Mouse (Mus musculus) cerebellum, adult 8-10 months (tissue): Measurements from ENCODE around the gene AU022252.

Source experiments
- DNase-seq: peaks from one replicate; pipeline ENCODE4 v3.0.0; 2022

AU022252 gene

DNA sequence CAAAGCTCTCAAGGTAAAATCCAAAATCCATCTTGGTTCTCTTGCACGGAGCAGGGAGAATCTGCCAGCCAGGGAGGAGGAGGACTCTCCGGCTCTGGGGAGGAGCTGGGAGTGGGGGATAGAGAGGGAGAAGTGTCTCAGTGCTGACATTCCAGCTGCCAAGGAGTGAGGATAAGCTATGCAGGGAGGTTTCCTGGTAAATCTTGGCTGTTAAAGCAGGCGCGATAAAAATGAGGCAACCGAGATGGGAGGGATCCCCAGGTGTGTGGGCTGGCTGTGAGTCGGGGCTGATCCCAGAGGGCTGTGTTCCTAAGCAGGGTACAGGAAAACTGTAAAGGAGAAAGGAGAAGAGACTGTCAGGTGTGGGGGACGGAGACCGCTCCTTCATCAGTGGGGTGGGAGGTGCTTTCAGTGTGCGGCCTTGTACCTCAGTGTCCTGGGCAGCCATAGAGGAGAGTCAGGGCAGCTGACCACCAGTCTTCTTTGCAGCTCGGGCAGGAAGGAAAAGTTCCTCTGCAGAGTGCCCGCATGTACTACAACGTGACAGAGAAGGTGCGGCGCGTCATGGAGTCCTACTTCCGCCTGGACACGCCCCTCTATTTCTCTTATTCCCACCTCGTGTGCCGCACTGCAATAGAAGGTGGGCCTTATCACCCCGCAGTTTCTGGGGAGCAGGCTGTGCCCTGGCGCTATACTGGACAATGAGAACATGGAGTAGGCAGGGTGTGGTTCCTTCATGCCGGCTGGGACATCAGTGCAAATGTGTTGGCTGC, 12.1 kb upstream of the AU022252 start:
- no peak for DNase-seq

DNA sequence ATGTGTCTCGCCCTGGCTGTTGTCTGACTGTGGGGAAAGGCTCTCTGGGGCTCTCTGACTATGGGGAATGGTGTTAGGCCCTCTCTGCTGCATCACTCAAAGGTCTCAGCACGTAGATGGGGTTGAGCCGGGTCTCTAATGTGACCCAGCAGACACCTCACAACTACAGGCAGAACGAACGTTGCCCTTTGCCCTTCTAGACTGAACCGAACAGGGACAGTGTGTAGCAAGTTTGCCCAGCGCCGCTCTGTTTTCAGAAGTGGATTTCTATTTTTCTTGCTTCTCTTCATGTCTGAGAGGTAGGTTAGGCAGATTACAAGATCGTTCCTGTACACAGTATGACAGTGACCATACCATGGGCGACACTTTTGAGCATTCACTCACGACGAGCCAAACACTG, 10.1 kb upstream of the AU022252 start:
- no peak for DNase-seq

DNA sequence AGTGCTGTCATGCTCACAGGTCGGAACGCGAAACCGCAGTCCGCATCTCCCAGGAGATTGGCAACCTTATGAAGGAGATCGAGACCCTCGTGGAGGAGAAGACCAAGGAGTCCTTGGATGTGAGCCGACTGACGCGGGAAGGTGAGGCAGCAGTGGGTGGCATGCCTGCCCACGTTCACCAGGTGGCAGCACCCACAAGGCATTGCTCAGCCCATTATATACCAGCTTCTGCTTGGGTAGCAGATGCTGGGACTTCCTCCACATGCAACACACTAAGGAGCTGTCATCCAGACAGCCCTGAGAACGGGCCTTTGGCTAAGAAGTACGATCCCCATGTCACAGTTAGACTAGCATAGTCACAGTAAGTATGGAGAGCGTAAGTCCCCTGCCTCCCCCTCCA, 9.2 kb upstream of the AU022252 start:
- no peak for DNase-seq

DNA sequence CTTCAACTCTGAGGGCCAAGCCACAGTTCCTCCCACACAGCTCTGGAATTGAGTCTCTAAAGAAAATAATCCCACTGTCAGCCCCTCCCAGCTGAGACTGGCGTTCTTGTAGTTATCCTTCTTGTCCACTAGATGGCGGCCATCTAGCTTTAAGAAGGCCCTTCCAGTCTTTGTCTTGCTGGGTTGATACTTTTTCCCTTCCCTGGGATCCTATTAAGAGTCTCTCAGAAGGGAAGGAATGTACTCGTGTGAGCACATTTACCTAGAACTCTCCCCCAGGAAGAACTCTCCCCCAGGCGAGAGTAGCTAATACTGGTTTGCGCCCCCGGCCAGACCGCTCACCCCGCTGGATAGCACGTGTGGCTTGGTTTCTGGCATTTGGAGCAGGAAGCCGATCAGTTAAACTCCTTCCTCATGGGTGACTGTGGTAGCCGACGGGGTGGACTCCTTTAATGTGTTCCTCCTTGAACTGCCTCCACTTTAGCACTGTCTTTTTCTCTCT, 6.7 kb upstream of the AU022252 start:
- DNase-seq, result peak; percentile 35

DNA sequence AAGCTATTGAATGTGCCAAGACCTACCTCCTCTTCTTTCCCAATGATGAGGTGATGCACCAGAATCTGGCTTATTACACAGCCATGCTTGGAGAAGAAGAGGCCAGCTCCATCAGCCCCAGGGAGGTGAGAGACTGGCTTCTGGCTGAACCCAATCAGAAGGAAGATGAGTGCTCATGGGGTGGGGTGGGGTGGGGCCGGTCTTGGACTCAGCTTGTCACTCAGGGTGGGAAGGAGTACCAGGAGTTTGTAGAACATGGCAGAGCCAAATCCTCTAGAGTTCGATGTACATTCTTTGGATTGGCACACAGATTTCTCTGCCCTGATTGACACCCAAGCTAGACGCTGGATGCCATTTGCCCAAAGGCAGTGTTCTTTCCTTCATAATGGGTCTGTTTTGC, 6.1 kb upstream of the AU022252 start:
- DNase-seq, result no peak

DNA sequence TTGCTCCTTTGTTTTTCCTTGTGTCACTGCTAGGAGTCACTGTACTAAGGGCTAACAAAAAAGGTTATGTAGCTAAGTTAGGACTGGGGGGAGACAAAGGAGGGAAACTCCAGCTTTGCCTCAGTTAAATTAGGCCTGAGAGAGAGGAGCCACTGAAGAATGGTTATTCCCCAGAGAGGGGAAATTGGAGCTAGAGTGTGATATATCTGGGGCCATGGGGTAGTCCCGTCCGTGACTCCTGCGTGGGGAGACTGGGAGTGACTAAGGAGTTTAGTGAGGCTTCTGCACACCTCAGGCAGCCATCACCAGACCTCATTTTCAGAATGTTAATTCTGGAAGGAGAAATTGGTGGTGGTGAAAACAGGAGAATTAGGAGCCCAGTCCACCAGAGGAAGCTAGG, 1.8 kb upstream of the AU022252 start:
- no peak for DNase-seq

DNA sequence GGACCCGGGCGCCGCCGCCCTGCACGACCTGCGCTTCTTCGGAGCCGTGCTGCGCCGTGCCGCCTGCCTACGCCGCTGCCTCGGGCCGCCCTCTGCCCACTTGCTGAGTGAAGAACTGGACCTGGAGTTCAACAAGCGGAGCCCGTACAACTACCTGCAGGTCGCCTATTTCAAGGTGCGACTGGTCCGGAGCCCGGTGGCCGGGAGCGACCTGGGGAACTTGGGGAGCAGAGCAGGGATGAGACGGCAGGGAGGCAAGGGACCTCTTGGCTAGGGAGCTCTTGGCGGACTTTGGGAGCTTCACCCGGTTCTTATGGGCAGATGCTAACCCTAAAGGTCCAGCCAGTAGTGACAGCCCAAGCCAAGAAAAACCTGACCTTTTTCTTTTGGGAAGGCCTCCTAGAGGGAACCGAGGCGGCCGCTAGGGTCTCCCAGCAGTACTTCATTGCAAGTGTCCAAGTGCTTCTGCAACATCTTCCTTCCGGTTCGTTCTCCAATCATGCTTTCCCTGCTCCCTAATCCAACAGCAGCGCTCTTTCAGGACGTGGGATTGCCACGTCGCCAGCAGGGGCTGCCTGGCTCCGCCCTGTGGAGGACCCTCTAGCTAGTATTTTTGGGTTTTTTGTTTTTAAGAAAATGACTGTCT, 867 bp upstream of the AU022252 start:
- DNase-seq, result no peak

DNA sequence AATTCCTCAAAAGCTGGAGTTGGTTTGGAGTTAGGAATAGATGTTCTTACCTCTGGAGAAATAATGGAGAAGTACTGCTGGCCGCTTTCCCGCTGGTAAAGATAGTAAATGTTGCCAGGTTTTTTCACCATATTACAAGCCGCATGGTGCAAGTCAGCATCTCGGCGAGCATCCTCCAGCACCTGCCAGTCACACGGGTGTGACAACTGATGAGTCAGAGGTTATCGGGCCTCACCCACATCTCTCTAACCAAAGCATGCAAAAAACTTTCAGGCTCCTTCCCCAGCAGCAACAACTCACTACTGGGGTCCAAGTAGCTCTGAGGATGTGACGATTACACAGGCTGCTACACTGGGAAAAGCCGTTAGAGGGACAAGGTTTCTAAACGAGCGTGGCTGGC, 5.8 kb downstream of the AU022252 start:
- DNase-seq, result no peak

DNA sequence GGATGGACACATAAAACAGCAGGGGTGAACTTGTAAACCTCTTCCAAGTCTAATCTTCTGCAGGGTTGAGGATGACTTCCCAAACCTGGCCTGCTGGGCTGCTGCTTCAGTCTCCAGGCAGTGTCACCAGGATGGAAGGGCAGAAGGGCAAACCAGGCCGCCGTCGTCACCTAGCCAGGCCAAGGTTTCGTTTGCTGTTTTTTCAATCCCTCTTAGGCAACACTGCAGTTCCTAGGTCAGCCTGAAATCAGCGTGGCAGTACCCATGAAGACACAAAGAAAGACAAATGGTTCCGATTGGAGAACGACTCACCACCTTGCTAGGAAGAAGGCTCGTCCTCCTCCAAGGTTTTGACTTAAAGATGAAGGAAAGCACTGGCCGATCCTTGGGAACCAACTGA, 6.8 kb downstream of the AU022252 start:
- no peak for DNase-seq

DNA sequence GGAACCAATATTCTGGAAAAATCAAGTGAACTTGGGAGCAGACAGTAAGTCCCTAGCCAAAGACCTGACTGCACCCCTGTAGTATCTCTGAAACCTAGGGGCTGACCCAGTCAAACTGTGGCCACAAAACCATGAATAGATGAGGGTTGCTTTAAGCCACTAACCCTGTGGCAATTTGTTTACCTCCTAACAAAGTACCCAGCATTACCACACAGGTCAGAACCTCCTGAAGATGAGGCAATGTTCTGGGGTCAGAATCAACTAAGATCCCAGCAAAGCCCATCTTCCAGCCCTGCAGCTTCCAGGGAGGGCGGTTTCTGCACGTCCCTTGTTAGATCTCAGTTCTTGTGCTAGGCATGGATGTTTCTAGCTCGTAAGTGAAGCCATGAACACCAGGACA, 8.0 kb downstream of the AU022252 start:
- no peak for DNase-seq

DNA sequence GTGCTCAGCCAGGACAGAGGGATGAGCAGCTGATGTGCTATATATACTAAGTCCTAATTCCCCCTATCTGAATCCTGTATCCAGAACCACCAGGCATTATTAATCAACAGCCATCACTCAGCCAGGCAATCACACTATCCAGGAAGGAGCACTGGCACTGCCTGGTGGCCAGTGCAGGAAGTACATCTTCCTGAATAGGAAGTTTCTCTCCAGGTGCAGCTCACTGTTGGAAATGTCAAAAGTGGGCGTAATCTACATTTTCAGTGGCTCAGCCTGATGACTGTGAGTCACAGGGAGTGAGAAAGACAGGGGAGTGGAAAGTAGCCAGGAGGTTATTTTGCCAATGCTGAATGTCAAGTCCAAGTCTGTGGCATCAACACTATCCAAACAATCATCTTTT, 8.8 kb downstream of the AU022252 start:
- DNase-seq, result no peak

DNA sequence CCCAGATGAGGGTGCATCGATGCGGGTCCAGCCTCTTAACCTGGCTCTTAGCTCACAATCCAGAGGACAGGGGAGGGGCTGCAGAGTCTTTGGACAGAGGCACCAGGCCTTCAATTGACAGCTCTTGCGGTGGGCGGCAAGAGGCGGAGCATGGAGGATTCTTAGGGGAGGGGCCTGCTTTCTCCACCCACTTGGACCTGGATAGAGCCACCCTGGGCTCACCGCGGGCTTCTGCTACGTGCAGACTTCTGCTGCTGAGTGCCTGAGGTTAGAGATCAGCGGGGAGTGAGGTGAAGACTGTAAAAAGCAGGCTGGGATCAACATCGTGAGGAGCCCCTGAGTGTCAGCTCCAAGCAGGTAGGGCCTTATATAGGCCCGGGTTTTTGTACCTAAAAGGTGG, 14.3 kb downstream of the AU022252 start, which contains the start of gene Tmem269:
Gene Tmem269 (minus strand): TSS at position 49 of the 400 bp plus-strand sequence.
- DNase-seq, result no peak

DNA sequence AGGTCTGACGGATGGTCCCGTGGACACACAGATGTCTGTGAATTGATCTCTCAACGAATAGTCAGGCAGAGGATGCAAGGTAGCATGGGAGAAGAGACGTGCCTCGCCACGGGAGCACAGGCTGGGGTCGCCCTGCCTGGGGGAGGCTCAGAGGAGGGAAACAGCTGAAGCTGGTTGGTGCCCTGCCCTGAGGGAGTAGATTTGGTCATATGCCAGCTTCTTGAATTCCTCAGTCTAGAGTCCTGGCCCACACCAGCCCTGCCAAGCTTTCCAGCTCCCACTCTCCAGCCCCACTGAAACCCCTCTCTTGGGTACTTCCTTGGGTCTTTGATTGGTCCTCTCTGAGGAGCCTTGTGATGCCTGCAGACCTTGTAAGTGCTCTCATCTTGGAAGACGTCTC, 15.8 kb downstream of the AU022252 start:
- DNase-seq, result no peak

DNA sequence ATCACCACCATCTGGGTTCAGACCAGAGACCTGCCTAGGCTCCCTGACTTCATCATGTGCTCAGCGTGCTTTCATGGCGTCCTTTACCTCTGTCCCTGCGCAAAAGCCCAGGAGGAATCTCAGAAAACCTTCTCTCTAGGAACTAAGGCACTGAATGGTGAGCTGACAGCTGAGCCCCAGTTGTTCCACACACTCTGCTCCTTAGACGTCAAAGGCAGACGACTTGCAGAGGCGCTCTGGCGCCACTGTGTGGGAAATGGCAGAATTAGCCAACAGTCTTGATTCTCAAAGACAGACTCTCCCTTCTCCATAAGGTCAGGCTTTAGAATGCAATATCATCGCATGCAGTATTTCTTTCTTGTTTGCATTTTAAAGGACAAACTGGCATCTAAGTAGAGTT, 27.8 kb downstream of the AU022252 start:
- peak; percentile 19 for DNase-seq

DNA sequence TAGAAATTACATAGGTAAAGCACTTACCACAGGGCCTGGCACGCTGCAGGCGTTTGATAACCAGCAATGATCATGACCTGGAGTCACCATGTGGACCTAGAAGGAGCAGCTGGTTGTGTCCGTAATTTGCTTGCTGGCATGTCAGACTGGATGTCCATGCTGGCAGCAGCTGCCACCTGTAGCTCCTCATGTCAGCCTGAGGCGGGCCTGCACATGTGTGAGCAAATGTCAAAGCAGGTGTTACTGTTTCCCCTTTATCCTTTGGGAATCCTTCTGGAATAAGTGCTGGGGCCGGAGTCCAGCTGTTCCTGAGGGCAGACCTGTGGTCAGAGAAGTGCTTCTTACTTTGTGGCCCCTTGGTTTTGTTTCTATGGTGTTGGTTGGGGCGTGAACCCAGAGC, 34.4 kb downstream of the AU022252 start:
- no peak for DNase-seq

DNA sequence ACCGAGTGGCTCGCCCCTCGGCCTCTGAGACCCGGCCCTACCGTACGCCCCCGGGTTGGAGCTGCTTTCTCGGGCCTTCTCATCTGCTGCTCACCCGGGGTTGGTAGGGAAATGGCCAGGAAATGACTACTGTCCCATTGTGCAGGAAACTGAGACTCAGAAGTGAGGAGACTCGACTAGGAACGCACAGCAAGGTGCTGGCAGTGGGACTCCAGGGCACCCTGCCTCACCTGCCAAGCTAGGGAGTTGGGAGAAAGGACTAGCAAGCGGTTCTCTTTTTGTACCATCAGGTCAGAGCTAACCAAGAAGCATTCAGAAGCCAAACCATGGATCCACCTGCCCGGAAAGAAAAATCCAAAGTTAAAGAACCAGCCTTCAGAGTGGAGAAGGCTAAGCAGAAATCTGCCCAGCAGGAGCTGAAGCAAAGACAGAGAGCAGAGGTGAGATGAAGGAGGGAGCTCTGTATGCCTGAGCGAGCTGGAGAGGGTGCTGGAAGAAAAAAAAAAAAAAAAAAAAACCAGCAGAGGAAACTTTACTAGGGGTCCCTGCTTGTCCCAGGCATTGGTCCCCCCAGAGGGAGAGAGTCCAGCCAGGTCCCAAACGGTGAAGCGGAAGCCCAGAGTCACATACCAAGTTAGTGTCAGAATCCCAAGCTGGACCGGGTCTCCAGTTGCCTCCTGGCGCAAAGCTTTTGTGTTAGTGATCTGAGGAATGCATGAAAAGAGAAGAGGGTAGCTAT, 36.8 kb downstream of the AU022252 start:
- DNase-seq, result no peak

DNA sequence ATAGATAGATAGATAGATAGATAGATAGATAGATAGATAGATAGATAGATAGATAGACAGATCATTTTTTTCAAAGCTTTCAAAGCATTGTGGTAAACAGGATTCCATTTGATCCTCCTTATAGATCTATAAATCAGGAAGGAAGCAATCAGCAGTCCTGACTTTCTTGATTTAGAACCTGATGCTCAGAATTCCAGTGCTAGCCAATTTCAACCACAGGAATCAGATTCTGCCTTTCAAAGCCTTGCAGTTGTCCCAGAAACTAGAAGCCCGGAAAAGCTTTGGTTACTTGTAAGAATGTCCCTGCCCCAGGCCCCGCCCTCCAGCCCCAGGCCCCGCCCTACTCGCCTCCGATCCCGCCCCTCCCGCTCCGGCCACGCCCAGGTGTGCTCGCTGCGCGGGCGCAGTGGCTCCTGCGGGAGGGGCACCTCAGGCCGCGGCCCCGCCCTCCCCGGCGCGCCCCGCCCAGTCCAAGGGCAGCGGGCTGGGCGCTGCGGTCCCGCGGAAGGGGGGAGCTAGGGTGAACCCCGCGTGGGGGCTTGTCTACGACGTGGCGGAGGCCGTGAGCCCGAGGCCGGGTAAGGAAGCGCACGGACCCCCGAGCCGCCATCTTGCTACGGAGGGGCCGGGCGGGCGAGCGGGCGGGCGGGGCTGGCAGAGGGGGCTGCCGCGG, 37.5 kb downstream of the AU022252 start, which contains the start of gene Svbp:
Gene Svbp (plus strand): TSS at position 398 of the 673 bp plus-strand sequence.
- DNase-seq, result peak; percentile 81

DNA sequence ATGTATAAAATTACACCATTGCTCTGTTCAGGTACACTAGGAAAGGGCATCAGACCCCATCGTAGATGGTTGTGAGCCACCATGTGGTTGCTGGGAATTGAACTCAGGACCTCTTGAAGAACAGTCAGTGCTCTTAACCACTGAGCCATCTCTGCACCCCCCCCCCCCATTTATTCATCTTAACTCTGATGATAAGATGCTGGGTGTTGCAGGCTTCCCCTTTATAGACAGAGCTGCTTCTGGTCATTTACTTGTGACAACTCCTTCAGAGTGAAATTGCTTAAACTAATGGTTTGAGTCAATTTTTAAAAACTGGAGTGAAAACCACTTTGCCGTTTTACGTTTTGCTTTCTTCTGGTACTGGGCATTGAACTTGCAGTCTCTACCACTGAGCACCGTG, 39.8 kb downstream of the AU022252 start:
- DNase-seq, result no peak

DNA sequence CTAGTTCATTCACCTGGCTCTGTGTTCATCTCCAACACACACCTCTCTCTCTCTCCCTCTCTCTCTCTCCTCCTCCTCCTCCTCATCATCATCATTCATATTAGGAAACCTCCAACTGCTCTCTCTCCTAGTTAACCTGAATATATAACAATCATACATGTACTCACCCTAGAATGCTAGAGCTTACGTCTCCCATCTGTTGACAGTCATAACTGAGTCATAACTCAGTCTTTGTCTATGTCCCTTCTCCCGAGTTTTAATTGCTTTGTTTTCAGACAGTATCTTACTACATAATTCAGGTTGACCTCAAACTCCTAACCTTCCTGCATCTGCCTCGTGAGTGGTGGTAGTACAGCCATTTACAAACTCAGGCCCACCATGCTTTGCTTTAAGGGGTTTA, 41.2 kb downstream of the AU022252 start:
- no peak for DNase-seq

DNA sequence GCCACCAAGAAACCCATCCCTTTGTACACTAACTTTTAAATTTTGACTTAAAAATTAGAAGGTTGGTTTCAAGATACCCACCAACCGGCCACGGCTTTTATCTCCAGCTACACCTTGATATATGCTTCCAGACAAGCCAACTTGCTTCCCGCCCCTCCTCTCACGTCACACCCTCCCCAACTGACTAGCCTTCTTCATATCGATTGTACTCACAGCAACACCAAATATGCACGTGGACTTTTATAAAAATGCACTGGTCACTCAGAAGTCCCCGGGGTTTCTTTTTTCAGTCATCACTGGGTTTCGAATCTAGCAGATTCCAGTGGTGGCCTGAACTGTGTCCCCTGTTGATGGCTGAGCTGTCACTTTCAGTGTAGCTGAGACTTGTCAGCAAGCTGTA, 41.9 kb downstream of the AU022252 start:
- no peak for DNase-seq

DNA sequence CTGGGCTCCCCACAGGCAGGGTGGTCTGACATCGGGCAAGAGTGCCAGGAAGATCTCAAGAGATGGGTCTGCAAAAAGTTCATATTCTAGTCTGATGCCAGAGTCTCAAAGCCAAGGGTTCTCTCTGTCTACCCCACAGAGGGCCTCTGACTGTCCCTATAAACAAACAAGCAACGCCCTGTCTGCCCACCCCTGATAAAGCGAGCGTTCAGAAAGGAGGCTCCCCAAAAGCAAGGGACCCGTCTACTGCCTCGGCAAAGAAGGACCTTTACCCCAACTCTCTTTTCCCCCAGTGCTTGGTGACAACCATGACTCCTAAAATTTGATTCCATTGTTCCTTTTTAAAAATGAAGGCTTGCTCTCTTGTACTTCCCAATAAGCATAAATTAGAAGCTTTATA, 42.6 kb downstream of the AU022252 start, which contains the start of gene Ermap:
Gene Ermap (minus strand): TSS at position 148 of the 400 bp plus-strand sequence.
- DNase-seq, result no peak

DNA sequence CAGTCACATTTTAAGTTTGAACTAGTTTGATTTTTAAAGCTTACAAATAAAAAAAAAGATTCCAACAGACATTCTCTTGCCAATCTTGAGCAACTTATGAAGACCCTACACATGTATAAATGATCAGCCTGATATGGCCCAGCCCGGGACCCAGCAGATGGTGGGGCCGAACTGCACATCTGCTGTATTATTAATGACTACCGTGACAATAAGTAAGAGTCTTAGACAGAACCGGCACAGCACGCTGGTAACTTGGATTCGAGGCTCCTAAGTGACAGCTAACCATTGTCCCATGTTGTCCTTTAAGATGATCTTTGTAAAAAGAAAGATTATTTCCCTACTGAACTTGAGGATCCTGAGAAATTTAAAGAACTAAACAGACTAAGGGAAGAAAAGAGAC, 43.1 kb downstream of the AU022252 start:
- no peak for DNase-seq
